Mouse (Mus musculus): ENCODE measurements around the gene Spcs2.

GRCm38 (mm10) chr7:99853350-99853749, 9.9 kb downstream of the Spcs2 start:
- TF ChIP-seq POLR2A (IDR thresholded peaks at IDR 0.05; ENCODE audit: borderline replicate concordance, insufficient read depth, low read length) (no peak), CTCF (IDR thresholded peaks at IDR 0.05; ENCODE audit: borderline replicate concordance, insufficient read depth, low read depth, low read length) (no peak)
